28 mouse cellular contexts compared by ENCODE assay signal in genomic region chr16:18927963-18928362, GRCm38 (mm10).
"Had no signal": no experiment of that assay in that cellular context is flagged by ENCODE, and none has a peak within 500 bp of the region (broad histone marks: within the 10 kb centered on the region; RNA-seq: fewer than 3 reads in every experiment).

No protein-coding gene starts in this region.

- H3K9ac ChIP-seq: limb, embryonic 12.5 days; limb, embryonic 13.5 days; limb, embryonic 15.5 days; liver, embryonic 12.5 days; liver, embryonic 13.5 days; liver, embryonic 14.5 days; liver, embryonic 15.5 days; liver, postnatal 0 days; lung, embryonic 14.5 days; lung, embryonic 15.5 days; midbrain, embryonic 12.5 days; midbrain, embryonic 13.5 days; midbrain, embryonic 15.5 days; neural tube, embryonic 12.5 days; neural tube, embryonic 13.5 days had no signal

- H3K4me1 ChIP-seq: limb, embryonic 10.5 days; limb, embryonic 12.5 days; limb, embryonic 13.5 days; limb, embryonic 15.5 days; liver, embryonic 12.5 days; liver, embryonic 13.5 days; liver, embryonic 15.5 days; lung, embryonic 15.5 days; megakaryocyte, embryonic 14.5 days; midbrain, embryonic 10.5 days; midbrain, embryonic 12.5 days; midbrain, embryonic 13.5 days; midbrain, embryonic 15.5 days; neural tube, embryonic 12.5 days; neural tube, embryonic 13.5 days had no signal

- H3K27ac ChIP-seq: left cerebral cortex, adult 2 months; limb, embryonic 10.5 days; limb, embryonic 12.5 days; limb, embryonic 13.5 days; limb, embryonic 15.5 days; liver, embryonic 12.5 days; liver, embryonic 13.5 days; liver, embryonic 14.5 days; liver, embryonic 15.5 days; lung, embryonic 15.5 days; macrophage; midbrain, embryonic 10.5 days; midbrain, embryonic 12.5 days; midbrain, embryonic 13.5 days; midbrain, embryonic 15.5 days; neural tube, embryonic 12.5 days; neural tube, embryonic 13.5 days had no signal

- H3K4me3 ChIP-seq: left cerebral cortex, adult 2 months; limb, embryonic 10.5 days; limb, embryonic 12.5 days; limb, embryonic 13.5 days; limb, embryonic 15.5 days; liver, embryonic 12.5 days; liver, embryonic 13.5 days; liver, embryonic 15.5 days; lung, embryonic 15.5 days; megakaryocyte, embryonic 14.5 days; midbrain, embryonic 10.5 days; midbrain, embryonic 12.5 days; midbrain, embryonic 13.5 days; midbrain, embryonic 15.5 days; myocyte; neural tube, embryonic 12.5 days; neural tube, embryonic 13.5 days had no signal

- DNase-seq: left cerebral cortex, postnatal 4 days; liver; liver, embryonic 13.5 days; liver, postnatal 0 days; lung, embryonic 14.5 days; lung, postnatal 4 days; midbrain, embryonic 14.5 days had no signal

- ATAC-seq: liver, embryonic 12.5 days; liver, postnatal 0 days; midbrain, embryonic 13.5 days; midbrain, embryonic 15.5 days; midbrain, embryonic 16.5 days had no signal

- H3K4me2 ChIP-seq: limb, embryonic 12.5 days; limb, embryonic 13.5 days; limb, embryonic 15.5 days; liver, embryonic 11.5 days; liver, embryonic 12.5 days; liver, embryonic 13.5 days; liver, embryonic 15.5 days; lung, embryonic 14.5 days; lung, embryonic 15.5 days; midbrain, embryonic 11.5 days; midbrain, embryonic 12.5 days; midbrain, embryonic 13.5 days; midbrain, embryonic 15.5 days; neural tube, embryonic 12.5 days; neural tube, embryonic 13.5 days had no signal

- H3K9me3 ChIP-seq: limb, embryonic 10.5 days; limb, embryonic 12.5 days; limb, embryonic 13.5 days; limb, embryonic 15.5 days; liver, embryonic 12.5 days; liver, embryonic 13.5 days; liver, embryonic 15.5 days; lung, embryonic 15.5 days; megakaryocyte, embryonic 14.5 days; midbrain, embryonic 10.5 days; midbrain, embryonic 12.5 days; midbrain, embryonic 13.5 days; midbrain, embryonic 15.5 days; neural tube, embryonic 12.5 days; neural tube, embryonic 13.5 days had no signal

- H3K27me3 ChIP-seq: limb, embryonic 12.5 days; limb, embryonic 13.5 days; limb, embryonic 15.5 days; liver, embryonic 12.5 days; liver, embryonic 13.5 days; liver, embryonic 15.5 days; lung, embryonic 15.5 days; megakaryocyte, embryonic 14.5 days; midbrain, embryonic 12.5 days; midbrain, embryonic 13.5 days; midbrain, embryonic 15.5 days; neural tube, embryonic 12.5 days; neural tube, embryonic 13.5 days had no signal
